Mouse (Mus musculus): ENCODE results near the gene Cul9.
"Not testable (repeated sequence)": the region's sequence is repeated elsewhere in the genome, so short reads cannot be mapped to it uniquely, and the experiment has no call there.

Cul9 gene

DNA sequence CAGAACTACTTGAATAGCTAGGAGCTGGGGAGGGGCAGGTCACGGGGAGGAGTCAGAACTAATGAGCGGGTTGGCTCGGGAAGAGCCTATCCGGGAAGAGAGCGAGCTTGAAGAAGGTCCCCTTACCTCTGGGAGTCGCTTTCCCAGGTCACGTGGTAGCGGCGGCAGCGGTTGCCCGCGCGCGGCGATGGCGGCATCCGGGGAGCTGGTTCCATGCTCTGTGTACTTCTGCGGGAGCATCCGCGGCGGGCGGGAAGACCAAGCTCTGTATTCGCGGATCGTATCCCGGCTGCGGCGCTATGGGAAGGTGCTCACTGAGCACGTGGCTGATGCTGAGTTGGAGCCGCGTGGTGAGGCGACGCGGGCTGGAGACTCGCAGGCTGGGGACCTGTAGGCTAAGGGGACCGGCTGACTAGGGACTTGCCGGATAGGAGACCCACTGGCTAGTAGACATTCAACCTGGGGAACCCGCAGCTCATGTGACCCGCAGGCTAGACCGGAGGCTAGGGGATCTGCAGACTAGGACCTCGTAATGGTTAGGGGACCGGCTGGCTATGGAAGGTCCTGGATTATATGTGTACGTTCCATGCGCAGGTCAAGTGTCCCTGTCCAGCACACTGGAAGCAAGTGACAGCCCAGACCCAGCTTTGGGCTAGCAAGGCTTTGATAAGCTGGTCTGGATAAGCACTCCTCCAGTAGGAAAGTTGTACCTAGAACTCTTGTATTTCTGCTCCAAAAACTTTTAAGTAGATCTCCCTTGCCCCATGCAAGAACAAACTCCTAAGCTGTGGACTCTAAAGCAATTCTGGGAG, 49.4 kb downstream of the Cul9 start, which contains the start of gene Dnph1:
Gene Dnph1 (plus strand): TSS at position 89 of the 812 bp plus-strand sequence.
- DNase-seq: peak; percentile 95

DNA sequence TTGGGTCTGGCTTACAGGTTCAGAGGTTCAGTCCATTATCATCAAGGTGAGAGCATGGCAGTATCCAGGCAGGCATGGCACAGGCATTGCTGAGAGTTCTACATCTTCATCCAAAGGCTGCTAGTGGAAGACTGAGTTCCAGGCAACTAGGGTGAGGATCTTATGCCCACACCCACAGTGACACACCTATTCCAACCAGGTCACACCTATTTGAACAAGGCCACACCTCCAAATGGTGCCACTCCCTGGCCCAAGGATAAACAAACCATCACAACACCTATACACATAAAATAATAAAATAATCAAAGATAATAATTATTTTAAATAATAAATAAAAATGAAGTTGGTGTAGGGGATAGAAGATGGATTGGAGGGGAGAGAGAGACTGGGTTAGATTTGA, 50.1 kb downstream of the Cul9 start:
- not testable (repeated sequence) for DNase-seq

DNA sequence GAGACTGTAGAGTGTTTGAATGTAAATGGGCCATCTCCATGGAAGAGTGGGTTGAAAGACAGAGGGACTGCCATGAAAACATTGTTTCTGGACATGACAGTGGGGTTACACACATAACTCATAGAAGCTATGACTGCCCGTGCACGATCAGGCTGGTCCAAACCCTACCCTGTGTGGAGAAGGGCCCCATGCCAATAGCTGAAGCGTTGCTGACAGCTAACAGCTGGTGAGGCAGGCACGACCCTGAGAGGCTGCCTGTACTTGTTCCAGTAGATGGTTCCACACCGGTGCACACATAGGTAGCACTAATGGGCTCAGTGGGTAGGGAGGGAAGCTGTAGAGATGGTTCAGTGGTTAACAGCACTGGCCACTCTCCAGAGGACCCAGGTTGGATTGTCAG, 50.7 kb downstream of the Cul9 start:
- DNase-seq: no peak

DNA sequence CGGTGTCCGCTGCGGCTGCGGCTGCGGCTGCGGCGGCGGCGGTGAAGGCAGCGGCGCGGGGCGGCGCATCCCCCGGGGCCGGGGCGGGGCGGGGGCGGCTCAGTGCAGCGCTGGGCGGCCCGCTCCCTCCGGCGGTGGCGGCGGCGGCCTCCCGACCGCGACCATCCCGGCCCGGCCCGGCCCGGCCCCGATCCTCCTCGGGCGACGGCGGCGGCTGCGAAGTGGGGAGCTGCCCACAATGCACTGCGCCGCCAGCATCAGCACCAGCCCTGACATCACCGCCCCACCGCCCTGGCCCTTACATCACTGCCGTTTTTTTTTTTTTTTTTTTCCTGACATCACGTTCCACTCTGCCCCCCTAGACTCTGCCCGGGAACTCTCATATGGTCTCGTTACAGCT, 58.8 kb downstream of the Cul9 start, which contains the start of gene Ttbk1:
Gene Ttbk1 (minus strand): TSS at position 245 of the 400 bp plus-strand sequence.
- DNase-seq: peak; percentile 72

DNA sequence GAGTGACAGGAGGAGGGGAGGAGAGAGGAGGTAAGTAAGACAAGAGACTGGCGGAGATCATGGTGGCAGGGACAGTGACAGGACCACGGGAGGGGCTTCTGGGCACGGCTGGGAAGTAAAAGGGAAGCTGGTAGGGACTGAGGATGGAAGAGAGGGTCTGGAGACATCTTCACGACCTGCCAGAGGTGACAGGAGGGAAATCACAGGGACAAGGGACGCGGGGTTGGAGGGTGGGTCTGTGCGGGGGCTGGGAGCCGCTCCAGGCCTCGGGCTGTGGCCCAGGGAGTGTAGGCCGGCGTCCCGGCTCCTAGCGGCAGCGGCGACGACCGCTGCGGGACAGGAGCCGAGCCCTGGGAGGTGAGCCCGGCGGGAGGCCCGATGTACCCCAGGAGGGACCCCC, 59.2 kb downstream of the Cul9 start:
- peak; percentile 28 for DNase-seq

DNA sequence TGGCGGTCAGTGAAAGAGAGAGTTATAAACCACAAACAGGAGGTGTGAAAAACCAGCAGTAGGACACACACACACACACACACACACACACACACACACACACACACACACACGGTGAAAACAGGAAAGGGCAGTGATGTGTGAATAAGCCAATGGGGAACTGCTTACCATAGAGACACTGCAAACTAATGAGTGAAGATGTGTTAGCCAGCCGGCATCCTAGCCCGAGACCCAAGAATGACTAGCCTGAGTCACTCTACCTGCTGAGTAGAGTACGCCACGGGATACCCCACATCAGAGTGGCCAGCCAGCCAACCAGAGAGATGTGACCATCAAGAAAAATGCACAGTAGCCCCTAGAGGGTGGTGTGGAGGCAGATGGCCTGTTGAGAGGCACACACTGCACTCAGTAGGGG, 61.7 kb downstream of the Cul9 start:
- DNase-seq: peak; percentile 58

DNA sequence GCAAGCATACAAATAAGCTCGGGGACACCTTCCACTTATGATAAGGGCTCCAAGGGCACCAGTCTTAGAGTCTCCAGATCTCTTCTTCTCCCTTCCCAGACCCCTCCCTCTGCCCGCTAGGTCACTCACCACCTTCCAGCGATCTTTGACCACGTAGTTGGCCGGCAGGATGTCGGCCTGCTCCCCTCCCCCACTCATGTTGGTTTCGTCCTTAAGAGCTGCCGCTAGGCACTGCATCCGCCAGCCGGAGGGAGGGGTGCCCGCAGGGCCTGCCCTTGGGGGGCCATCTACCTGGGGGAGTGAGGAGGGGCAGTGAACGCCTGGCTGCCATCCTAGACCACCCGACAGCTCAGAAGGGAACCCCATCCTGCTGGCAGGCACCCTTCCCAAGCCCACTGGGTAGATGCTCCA, 62.2 kb downstream of the Cul9 start:
- DNase-seq: peak; percentile 53

DNA sequence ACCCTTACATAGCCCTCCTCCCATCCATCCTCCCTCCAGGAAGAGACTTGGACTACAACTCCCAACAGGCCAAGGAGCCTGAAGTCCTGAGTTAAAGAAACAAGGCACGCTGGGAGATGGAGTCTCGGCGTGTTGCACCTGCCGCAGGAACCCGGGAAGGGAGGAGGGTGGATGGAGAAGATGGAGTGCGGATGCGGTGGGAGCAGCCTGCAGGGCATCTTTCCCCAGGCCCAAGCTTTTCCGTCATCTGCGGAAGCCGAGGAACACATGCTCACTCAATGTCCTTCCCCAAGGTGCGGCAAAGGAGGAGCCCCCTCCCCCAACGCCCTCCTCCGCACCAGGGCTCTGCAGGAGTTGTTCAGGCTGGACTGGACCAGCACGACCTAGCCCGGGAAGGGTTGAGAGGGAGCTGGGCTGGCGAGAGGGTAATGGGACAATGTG, 62.6 kb downstream of the Cul9 start:
- DNase-seq: peak; percentile 84

DNA sequence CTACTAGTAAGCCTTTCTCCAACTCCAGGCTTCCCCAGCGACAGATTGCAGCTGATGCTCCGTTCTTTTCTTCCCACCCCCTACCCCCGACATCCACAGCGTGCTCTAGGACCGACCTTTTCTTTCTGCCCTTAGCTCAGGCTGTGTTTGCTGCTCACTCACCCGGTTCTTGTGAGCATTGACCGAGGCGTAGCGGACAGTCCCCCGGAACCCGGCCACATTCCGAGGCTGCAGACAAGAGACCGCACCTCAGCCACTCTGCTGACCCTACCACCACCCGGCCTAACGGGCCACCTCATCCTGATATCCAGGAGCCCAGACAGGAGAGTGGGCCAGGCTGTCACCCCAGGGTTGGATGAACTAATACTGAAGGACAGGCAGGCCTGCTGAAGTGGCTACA, 68.9 kb downstream of the Cul9 start:
- DNase-seq: no peak

DNA sequence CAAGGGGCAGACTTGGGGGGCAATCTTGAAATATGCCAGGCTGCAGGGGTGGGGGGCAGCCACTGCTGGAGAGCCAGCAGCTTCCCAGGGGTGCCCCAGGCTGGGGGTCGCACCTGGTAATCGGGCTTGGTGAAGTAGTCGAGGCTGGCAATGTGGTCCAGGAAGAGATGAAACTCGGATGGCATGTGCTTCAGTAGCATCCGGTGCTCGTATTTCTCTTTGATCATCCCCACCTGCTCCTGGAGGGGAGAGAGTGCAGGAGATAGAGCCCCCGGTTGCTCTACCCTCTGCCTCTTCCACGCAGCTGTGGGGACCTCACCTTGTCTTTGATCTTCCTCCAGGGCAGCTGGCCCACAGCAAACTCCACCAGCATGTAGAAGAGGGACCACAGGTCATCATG, 69.6 kb downstream of the Cul9 start:
- no peak for DNase-seq

DNA sequence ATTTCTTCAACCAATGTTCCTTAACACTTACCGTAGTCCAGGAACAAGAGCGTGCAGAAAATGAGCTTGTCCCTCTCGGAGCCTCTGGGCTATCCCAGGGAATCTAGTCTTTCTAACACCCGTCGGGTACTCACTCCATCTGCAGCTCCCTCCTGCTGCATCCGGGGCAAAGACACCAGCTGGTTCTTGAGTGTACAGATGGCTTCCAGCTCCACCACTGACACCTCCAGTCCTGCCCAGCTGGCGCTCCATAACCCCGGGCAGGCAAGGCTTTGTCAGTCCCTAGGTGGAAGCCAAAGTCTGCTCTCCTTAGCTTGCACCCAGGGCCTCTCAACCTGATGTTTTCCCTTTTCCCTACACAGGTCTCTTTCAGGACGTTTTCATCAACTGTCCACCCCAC, 78.4 kb downstream of the Cul9 start:
- peak; percentile 64 for DNase-seq

DNA sequence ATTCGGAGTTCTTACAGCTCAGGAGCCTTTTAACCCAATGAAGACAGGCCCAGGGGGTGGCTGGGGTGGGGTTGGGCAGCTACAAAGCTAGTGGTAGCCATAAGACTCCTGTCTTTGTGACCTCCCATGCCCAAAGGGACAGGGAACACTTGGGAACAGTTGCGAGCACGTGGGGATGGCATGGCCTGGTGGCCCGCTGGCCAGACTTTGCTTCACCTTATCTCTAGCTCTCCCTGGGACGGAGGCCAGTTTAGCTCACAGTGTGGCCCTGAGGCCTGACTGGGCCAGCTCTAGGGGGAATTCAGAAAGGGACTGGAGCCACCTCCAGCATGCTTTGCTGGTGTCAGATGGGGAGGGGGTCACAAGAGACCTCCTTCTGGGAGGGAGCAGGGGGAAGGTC, 84.0 kb downstream of the Cul9 start:
- no peak for DNase-seq

DNA sequence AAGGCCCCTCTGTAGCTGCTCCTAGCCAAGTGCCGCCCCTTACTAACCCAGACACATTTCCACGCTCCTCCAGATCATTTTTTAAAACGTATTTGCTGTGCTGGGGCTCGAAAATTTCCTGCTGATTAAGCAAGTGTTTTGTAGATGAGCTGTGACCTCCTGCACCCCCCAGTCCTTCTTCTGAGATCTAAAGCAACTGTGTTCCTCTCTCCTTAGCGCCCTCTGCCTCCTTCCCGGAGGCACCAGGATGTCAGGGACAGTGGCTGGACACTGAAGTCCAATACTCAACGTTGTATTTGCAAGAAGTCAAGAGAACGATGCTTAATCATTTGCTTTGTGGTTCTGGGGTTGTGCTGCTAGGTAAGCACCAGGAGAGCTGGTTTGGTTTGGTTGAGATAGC, 84.8 kb downstream of the Cul9 start:
- DNase-seq: peak; percentile 33

DNA sequence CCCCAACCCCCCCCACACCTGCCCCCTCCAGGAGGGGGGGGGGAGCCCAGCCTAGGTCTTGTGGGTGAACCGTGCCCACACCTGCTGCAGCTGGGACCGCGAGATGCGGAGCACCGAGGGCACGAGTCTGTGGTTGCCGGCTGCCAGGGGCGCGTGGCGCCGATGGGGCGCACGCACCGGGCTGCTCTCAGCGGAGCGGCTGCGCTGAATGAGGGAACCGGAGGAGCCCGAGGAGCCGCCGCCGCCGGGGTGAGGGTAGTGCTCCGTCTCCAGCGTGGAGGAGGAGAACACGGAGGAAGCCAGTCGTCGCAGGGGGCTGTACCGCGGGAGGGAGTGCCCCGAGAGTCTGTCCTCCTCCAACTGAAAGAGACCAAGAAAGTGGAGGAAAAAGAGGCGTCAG, 85.5 kb downstream of the Cul9 start:
- DNase-seq: no peak

DNA sequence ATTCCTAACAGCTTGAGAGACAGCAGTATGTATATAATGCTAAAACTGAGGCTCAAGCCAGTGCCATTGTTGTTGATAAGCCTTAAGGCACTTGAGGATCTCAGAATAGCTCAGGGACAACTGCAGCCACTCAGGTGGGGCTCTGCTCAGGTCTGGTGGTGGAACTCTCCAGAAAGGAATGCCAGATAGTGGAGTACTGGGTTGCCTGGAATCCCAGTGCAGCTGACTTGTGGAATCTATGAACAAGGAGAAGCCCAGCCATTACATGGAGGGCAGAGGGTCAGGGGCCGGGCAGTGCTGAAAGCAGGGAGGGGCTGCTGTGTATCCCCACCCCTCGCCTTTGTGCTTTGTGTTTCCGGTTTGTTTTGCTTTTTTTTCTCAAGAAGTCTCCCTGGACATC, 87.7 kb downstream of the Cul9 start:
- no peak for DNase-seq

DNA sequence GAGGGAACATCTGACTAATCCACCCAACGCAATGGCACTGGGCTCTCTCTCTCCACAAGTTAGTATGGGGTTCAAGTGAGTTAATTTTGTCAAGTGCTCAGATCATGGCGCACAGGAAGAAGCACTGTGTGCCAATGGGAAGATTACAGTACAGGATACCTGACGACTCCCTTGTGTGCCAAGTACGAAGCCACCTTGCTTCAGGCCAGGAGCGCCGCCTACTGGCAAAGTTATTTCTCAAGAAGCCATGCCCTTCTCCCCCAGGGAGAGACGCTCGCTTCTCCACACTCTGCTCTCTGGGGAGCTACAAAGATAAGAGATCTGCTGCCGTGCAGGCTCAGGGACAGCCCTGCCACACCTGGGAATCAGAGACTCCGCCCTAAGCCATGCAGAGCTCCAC, 88.4 kb downstream of the Cul9 start:
- DNase-seq: peak; percentile 56

DNA sequence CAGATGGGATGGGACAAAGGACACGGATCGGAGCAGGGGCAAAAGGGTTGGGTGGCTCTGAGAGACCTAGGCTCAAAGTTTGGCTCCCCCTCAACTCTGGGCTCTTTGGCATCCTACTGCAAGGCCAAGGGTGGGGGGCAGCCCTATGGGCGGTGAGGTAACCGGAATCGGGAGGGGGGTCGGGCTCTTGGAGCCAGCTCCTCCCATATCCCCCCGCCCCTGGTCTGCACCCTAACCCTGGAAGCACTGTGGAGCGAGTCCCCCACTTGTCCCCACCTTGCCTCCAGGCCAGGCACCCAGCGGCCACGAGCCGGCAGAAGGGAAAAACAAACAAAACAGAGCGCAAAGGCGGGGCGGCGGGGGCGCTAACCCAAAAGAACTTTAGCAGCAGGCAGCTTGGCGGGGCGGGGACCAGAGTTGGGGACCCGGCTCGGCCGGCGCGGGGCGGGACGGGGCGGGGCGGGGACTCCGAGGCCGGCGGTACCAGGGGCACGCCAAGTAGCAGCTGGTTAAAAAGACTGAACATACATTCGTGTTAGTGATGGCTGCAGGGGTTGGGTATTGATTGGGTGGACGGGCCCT, 91.0 kb downstream of the Cul9 start:
- DNase-seq: peak; percentile 63

DNA sequence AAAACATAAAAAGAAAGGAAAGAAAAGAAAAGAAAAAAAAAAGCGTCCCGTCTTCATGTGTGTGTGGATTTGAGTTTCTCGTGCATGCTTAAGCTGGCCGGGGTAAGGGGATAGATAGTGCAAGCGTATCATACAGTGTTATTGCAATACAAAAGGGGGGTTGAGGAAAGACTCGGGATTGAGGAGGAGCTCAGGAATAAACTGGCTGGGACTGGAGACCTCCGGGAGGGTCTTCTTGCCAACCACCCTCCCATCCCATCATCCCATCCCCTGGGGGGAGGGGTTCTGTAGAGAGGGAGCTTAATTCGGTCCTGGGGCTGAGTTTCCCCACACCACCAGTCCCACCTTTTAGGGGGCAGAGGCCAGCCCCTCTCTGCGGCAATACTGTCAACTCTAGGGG, 91.6 kb downstream of the Cul9 start:
- peak; percentile 55 for DNase-seq

DNA sequence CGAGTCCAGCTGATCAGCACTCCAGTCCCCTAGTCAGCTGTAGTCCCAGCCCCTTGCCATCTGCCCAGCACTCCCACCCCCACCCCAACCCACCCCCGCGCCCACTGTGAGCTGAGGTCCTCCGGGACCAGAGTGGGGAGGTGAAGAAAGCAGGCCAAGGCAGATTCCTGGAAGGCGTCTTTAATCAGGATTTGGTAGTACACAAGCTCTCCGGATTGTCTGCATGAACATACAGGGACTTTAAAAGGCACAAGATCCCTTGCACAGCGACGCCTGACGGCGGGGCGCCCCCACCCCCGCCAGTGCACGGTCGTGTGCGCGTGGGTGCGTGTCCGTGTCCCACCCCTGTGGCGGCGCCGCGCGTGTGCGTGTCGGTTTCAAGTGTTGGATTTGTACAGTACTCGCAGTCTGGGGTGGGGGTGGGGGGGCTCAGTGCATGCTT, 92.2 kb downstream of the Cul9 start:
- peak; percentile 82 for DNase-seq

DNA sequence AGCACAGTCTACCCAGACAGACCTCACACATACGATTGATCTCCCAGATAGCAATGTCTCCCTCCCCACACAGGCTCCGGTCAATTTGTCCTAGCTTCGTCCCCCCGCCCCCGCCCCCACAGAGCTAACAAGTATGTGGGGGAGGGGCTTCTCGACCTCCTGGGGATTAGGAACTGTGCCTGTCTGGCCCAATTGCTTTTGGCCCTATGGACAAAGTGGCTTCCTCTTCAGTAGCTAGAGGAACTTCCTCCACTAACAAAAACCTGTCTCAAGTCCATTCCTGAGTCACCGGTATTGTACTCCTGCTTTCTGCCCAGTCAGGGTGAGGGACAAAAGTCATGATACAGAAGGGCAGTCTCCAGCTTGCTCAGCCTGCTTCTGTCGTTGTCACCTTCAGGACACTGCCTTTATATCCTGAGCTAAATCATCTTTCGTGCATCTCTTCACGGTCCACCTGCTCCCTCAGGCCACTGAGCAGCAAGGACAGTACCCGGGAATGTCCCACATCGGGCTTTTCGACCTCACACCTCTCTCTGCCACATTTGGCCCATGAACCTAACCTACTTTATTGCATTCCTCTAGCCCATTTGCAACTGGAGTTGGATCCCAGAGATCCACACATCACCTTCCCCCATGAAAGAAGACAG, 92.8 kb downstream of the Cul9 start:
- peak; percentile 52 for DNase-seq

DNA sequence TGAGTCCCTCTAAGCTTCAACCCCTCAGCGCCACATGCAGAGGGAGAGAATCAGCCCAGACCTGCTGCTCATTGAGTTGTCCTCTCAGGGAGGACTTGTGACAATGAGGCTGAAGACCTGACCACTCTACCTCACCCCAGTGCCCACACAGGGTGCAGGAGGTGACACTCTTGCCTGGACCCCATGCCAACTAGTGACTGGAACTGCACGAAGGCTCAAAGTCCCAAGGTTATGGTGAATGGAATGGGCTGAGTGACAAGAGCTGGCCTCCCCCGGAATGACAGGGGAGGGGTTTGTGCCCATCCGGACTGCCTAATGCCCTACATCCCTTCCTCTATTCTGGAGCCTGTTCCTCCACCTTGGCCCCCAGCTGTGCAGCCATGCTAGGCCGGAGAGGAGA, 93.5 kb downstream of the Cul9 start:
- no peak for DNase-seq

All from retina, postnatal 1 day (tissue).